Mouse (Mus musculus): ENCODE data around the gene Tmem254a.
"Not testable (repeated sequence)": the region's sequence is repeated elsewhere in the genome, so short reads cannot be mapped to it uniquely, and the experiment has no call there.

Gene Tmem254a

GRCm38 (mm10) chr14:25927562-25927881, at the start of gene Tmem254a:
Tmem254a (minus strand) TSS chr14:25927672.
- DNase-seq (ENCODE audit: extremely low read depth, low read depth, low spot score), result not testable (repeated sequence)

GRCm38 (mm10) chr14:25957861-25958260, 30.4 kb upstream of the Tmem254a start:
- DNase-seq (ENCODE audit: extremely low read depth, low read depth, low spot score), result not testable (repeated sequence)

- DNase-seq (ENCODE audit: extremely low read depth, low read depth, low spot score), result not testable (repeated sequence)
These were observed 10.5 kb upstream of the Tmem254a start, which contains the start of gene Cphx1 for GRCm38 (mm10) chr14:25938004-25938403. Cphx1 (plus strand) TSS chr14:25938304.

- DNase-seq (ENCODE audit: extremely low read depth, low read depth, low spot score), result not testable (repeated sequence)
These were observed 9.6 kb upstream of the Tmem254a start for GRCm38 (mm10) chr14:25936867-25937630.

GRCm38 (mm10) chr14:25926814-25927561, 484 bp downstream of the Tmem254a start:
- not testable (repeated sequence) for DNase-seq (ENCODE audit: extremely low read depth, low read depth, low spot score)

GRCm38 (mm10) chr14:25918427-25919170, 8.9 kb downstream of the Tmem254a start:
- not testable (repeated sequence) for DNase-seq (ENCODE audit: extremely low read depth, low read depth, low spot score)

GRCm38 (mm10) chr14:25908976-25909375, 18.5 kb downstream of the Tmem254a start:
- not testable (repeated sequence) for DNase-seq (ENCODE audit: extremely low read depth, low read depth, low spot score)

GRCm38 (mm10) chr14:25907272-25907671, 20.2 kb downstream of the Tmem254a start:
- DNase-seq (ENCODE audit: extremely low read depth, low read depth, low spot score), result not testable (repeated sequence)

- not testable (repeated sequence) for DNase-seq (ENCODE audit: extremely low read depth, low read depth, low spot score)
These were observed 22.2 kb downstream of the Tmem254a start for GRCm38 (mm10) chr14:25905243-25905642.

- DNase-seq (ENCODE audit: extremely low read depth, low read depth, low spot score), result not testable (repeated sequence)
These were observed 24.5 kb downstream of the Tmem254a start, which contains the start of gene Plac9a for GRCm38 (mm10) chr14:25903000-25903399. Plac9a (minus strand) TSS chr14:25903100.

- not testable (repeated sequence) for DNase-seq (ENCODE audit: extremely low read depth, low read depth, low spot score)
These were observed 31.8 kb downstream of the Tmem254a start for GRCm38 (mm10) chr14:25895686-25896085.

- not testable (repeated sequence) for DNase-seq (ENCODE audit: extremely low read depth, low read depth, low spot score)
These were observed 32.9 kb downstream of the Tmem254a start for GRCm38 (mm10) chr14:25894566-25894965.

GRCm38 (mm10) chr14:25885886-25886285, 41.6 kb downstream of the Tmem254a start:
- DNase-seq (ENCODE audit: extremely low read depth, low read depth, low spot score), result not testable (repeated sequence)

GRCm38 (mm10) chr14:25881769-25882168, 45.7 kb downstream of the Tmem254a start:
- DNase-seq (ENCODE audit: extremely low read depth, low read depth, low spot score), result not testable (repeated sequence)

GRCm38 (mm10) chr14:25876640-25877039, 50.8 kb downstream of the Tmem254a start:
- DNase-seq (ENCODE audit: extremely low read depth, low read depth, low spot score), result not testable (repeated sequence)

All from fat pad, adult 2 months (tissue).